Mouse (Mus musculus): ENCODE results near the gene B3gnt2. TPM values are rescaled to one million over a fixed set of nuclear protein-coding genes. Genes with fewer than 3 reads are reported as not detected.

Gene B3gnt2
- polyA plus RNA-seq, 1 experiment from 2014 or later, result 9.2 TPM

DNA sequence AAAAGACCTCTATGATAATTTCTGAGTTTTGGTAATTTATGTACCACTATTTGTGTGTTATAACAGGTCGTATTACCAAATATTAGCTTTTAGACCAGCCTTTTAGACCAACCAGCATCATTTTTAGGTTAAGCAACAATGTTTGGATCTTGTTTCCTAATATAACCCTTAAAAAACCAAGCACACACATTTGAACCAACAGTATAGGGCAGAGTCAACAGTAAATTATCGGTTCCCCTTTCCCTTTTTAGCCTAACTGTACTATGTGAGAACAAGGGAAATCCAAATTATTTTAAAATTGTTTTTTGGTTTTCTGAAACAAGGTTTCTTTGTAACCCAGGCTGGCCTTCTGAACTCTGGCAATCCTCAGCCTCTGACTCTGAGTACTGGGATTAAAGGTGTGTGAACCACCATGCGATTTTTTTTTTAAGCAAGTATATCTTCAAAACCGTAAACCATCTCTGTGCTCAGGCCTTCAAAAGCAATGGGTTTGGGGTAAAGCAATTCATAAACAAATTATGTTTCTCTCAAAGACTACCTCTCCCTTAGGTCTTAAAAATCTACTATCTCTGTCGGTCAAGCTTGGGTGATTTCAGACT, 3.6 kb downstream of the B3gnt2 start:
- ATAC-seq (ENCODE audit: low read depth), result no peak
- peak overlapping the region; percentile 87; the same call in 1 of the 2 replicates for H3K4me2 ChIP-seq (ENCODE audit: low read depth, low read length)
- no peak overlapping the region for H3K4me3 ChIP-seq (ENCODE audit: low read depth, low read length)

DNA sequence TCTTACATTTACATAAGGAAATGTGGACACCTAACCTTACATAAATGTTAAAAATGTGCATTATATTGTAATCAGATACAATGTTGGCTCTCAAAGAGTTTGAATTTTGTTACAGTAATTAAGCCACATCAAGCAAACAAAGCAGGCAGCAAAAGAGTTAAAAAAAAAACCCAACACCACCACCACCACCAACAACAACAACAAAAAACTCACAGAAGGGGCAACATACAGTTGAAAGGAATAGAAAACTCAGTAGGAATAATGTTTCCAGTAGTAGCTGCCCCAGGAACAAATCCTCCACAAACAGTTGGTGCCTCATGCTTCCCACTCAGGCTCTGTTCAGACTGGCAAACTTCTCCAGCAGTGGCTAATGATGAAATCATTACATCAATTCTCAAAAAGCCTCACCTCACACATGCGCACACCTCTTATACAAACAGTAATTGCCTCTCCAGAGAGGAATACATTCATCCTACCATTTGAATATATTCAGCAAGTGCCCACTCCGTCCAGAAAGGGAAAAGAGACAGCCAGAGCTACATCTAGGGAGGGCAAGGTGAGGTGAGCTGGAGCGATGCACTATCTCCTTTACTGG, 4.3 kb downstream of the B3gnt2 start:
- H3K9ac ChIP-seq (ENCODE audit: low read depth, low read length), result no peak overlapping the region
- no peak for DNase-seq (ENCODE audit: low spot score)
- no peak overlapping the region for H3K4me3 ChIP-seq (ENCODE audit: low read depth, low read length)
- H3K4me2 ChIP-seq (ENCODE audit: low read depth, low read length), result no peak overlapping the region
- no peaks in the 10 kb centered on the region for H3K36me3 ChIP-seq (ENCODE audit: control insufficient read depth, insufficient read depth, low read length)
- 77% methylated on average over 3 of the region's 3 CpGs for WGBS
- no peak for ATAC-seq (ENCODE audit: low read depth)
- no peak overlapping the region for H3K27ac ChIP-seq (replicated peaks; ENCODE audit: low read depth, low read length)
- H3K9me3 ChIP-seq (ENCODE audit: control insufficient read depth, low read length), result no peaks in the 10 kb centered on the region
- peaks cover 43% of the 10 kb centered on the region for H3K27me3 ChIP-seq (replicated peaks; ENCODE audit: control insufficient read depth, insufficient read depth, low read length)
- peaks cover 14% of the 10 kb centered on the region for H3K4me1 ChIP-seq (ENCODE audit: control insufficient read depth, insufficient read depth, low read length)

More for the DNA sequence above, 3.6 kb downstream of the B3gnt2 start:
- Histone ChIP-seq H3K27ac (replicated peaks; ENCODE audit: low read depth, low read length) (no peak overlapping the region), H3K4me1 (ENCODE audit: control insufficient read depth, insufficient read depth, low read length) (peaks cover 14% of the 10 kb centered on the region), H3K9me3 (ENCODE audit: control insufficient read depth, low read length) (no peaks in the 10 kb centered on the region), H3K9ac (ENCODE audit: low read depth, low read length) (no peak overlapping the region), H3K36me3 (ENCODE audit: control insufficient read depth, insufficient read depth, low read length) (no peaks in the 10 kb centered on the region), H3K27me3 (replicated peaks; ENCODE audit: control insufficient read depth, insufficient read depth, low read length) (peaks cover 50% of the 10 kb centered on the region)
- no peak for DNase-seq (ENCODE audit: low spot score)
- 75% methylated on average over 5 of the region's 5 CpGs for WGBS

DNA sequence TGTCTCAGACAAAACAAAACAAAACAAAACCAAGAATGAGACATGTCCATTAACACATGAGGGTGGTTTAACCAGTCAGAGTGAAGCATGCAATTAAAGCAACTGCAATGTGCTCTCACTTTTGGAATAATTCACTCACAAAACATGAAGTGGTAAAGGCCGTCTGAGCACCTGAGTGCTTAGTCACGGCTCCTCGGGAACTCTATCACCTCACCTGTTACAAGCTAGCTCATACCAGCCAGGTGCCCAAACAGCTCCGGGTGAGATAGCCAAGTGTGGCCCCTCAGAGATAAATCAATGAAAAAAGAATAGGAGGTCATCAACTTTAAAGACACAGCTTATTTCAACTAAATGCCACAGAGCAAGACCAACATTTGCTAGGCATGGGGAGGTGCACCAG, 6.2 kb downstream of the B3gnt2 start:
- H3K4me1 ChIP-seq (ENCODE audit: control insufficient read depth, insufficient read depth, low read length), result peaks cover 17% of the 10 kb centered on the region
- no peak overlapping the region for H3K9ac ChIP-seq (ENCODE audit: low read depth, low read length)
- H3K4me2 ChIP-seq (ENCODE audit: low read depth, low read length), result no peak overlapping the region
- no peak for ATAC-seq (ENCODE audit: low read depth)
- peaks cover 30% of the 10 kb centered on the region for H3K27me3 ChIP-seq (replicated peaks; ENCODE audit: control insufficient read depth, insufficient read depth, low read length)
- H3K9me3 ChIP-seq (ENCODE audit: control insufficient read depth, low read length), result no peaks in the 10 kb centered on the region
- no peak for DNase-seq (ENCODE audit: low spot score)
- no peak overlapping the region for H3K27ac ChIP-seq (replicated peaks; ENCODE audit: low read depth, low read length)
- WGBS, result 76% methylated on average over 4 of the region's 4 CpGs
- H3K36me3 ChIP-seq (ENCODE audit: control insufficient read depth, insufficient read depth, low read length), result no peaks in the 10 kb centered on the region
- no peak overlapping the region for H3K4me3 ChIP-seq (ENCODE audit: low read depth, low read length)

DNA sequence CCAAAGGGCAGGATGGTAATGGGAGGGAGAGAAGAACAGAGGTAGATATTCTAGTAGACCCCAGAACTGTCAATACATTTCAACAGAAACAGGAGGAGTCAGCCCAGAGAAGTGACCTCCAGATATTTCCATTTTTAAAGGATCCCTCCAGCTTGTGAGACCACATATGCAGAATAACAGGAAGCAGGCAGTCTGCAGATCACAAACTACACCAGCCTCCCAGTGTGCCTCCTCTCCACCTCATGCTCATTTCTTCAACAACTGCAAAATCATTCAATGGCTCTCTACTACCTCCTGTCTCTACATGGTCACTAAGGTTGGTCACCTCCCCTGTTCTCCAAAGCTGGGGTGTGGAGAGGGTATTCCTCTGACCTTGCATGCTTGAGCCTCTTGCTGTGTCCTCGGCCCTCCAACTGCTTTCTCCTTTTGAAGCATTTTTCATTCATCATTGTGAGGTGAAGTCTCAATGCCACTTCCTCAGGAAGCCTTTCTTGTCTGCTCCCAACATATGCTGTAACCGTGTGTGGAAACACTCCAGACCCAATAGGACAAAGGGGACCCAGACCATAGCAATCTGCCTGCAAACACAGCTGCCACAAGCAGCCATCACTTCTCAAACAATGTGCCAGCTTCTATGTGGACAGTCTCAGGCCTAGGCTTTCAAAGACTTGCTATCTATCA, 7.1 kb downstream of the B3gnt2 start:
- no peak overlapping the region for H3K27ac ChIP-seq (replicated peaks; ENCODE audit: low read depth, low read length)
- peaks cover 12% of the 10 kb centered on the region for H3K4me1 ChIP-seq (ENCODE audit: control insufficient read depth, insufficient read depth, low read length)
- H3K4me3 ChIP-seq (ENCODE audit: low read depth, low read length), result no peak overlapping the region
- H3K4me2 ChIP-seq (ENCODE audit: low read depth, low read length), result no peak overlapping the region
- no peaks in the 10 kb centered on the region for H3K36me3 ChIP-seq (ENCODE audit: control insufficient read depth, insufficient read depth, low read length)
- 62% methylated on average over 2 of the region's 2 CpGs for WGBS
- no peaks in the 10 kb centered on the region for H3K9me3 ChIP-seq (ENCODE audit: control insufficient read depth, low read length)
- H3K27me3 ChIP-seq (replicated peaks; ENCODE audit: control insufficient read depth, insufficient read depth, low read length), result peaks cover 24% of the 10 kb centered on the region
- ATAC-seq (ENCODE audit: low read depth) (no peak), DNase-seq (ENCODE audit: low spot score) (no peak)
- no peak overlapping the region for H3K9ac ChIP-seq (ENCODE audit: low read depth, low read length)

DNA sequence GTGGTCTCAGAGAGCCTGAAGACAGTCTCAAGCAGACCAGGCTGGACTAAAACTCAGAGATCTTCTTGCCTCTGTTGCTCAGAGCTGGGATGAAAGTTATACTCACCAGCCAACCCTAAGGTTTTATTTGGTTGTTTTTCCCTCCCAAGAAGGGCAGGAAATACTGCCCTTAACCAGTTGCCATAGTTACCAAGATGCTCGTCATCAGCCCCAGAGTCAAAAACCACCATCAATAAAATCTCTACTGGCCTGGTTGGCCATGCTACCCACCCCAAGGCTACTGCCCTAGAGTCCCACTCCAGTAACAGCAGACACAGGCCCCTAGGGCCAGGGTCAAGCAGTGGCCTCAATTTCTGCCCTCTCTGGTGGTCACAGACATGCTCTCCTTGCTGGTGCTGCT, 8.3 kb downstream of the B3gnt2 start:
- Histone ChIP-seq H3K4me1 (ENCODE audit: control insufficient read depth, insufficient read depth, low read length) (peaks cover 12% of the 10 kb centered on the region), H3K4me3 (ENCODE audit: low read depth, low read length) (no peak overlapping the region), H3K9ac (ENCODE audit: low read depth, low read length) (no peak overlapping the region), H3K36me3 (ENCODE audit: control insufficient read depth, insufficient read depth, low read length) (no peaks in the 10 kb centered on the region), H3K9me3 (ENCODE audit: control insufficient read depth, low read length) (no peaks in the 10 kb centered on the region), H3K4me2 (ENCODE audit: low read depth, low read length) (no peak overlapping the region), H3K27ac (replicated peaks; ENCODE audit: low read depth, low read length) (no peak overlapping the region), H3K27me3 (replicated peaks; ENCODE audit: control insufficient read depth, insufficient read depth, low read length) (peaks cover 13% of the 10 kb centered on the region)
- DNase-seq (ENCODE audit: low spot score) (no peak), ATAC-seq (ENCODE audit: low read depth) (no peak)
- 60% methylated on average over 1 of the region's 1 CpGs for WGBS

DNA sequence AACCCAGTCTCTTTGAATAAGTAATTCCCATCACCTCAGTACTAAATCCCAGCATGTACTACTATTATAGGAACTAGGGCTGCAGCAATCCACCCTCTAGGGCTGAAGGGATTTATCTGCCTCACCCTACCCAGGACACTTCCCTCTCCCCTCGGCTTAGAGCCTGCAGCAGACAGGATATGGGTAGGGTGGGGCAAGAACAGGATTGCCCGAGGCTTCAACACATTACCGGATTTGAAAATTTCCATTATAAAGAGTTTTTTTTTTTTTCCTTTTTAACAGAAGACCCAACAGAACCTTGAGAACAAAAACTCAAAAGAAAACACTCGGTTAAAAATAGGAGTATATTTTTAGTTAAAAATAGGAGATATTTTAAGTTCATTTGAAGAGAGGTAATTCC, 9.3 kb downstream of the B3gnt2 start:
- DNase-seq (ENCODE audit: low spot score), result no peak
- Histone ChIP-seq H3K27me3 (replicated peaks; ENCODE audit: control insufficient read depth, insufficient read depth, low read length) (peaks cover 6% of the 10 kb centered on the region), H3K36me3 (ENCODE audit: control insufficient read depth, insufficient read depth, low read length) (no peaks in the 10 kb centered on the region), H3K9me3 (ENCODE audit: control insufficient read depth, low read length) (no peaks in the 10 kb centered on the region), H3K4me2 (ENCODE audit: low read depth, low read length) (no peak overlapping the region), H3K4me3 (ENCODE audit: low read depth, low read length) (no peak overlapping the region), H3K27ac (replicated peaks; ENCODE audit: low read depth, low read length) (no peak overlapping the region), H3K4me1 (ENCODE audit: control insufficient read depth, insufficient read depth, low read length) (peaks cover 12% of the 10 kb centered on the region), H3K9ac (ENCODE audit: low read depth, low read length) (no peak overlapping the region)
- 39% methylated on average over 4 of the region's 4 CpGs for WGBS
- ATAC-seq (ENCODE audit: low read depth), result no peak

DNA sequence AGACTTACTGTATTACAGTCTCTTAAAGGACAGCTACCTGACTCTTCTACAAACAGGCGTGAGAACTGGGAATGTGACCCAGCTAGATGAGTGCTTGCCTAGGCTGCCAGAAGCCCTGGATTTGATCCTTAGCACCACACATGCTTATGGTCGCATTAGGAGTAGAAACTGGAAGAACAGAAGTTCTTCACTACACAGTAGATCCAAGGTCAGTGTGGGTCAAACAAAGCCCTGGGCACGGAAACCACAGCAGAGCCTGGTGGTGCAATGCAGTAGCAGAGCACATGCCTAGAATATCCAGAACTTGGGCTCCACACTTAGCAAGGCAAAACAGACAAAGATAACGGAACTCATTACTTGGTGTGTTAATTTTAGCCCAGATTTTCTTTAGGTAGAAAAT, 10.7 kb downstream of the B3gnt2 start:
- Histone ChIP-seq H3K4me1 (ENCODE audit: control insufficient read depth, insufficient read depth, low read length) (peaks cover 12% of the 10 kb centered on the region), H3K4me3 (ENCODE audit: low read depth, low read length) (no peak overlapping the region), H3K9ac (ENCODE audit: low read depth, low read length) (no peak overlapping the region), H3K9me3 (ENCODE audit: control insufficient read depth, low read length) (no peaks in the 10 kb centered on the region), H3K4me2 (ENCODE audit: low read depth, low read length) (no peak overlapping the region), H3K36me3 (ENCODE audit: control insufficient read depth, insufficient read depth, low read length) (no peaks in the 10 kb centered on the region), H3K27me3 (replicated peaks; ENCODE audit: control insufficient read depth, insufficient read depth, low read length) (no peaks in the 10 kb centered on the region), H3K27ac (replicated peaks; ENCODE audit: low read depth, low read length) (no peak overlapping the region)
- 76% methylated on average over 4 of the region's 4 CpGs for WGBS
- ATAC-seq (ENCODE audit: low read depth) (no peak), DNase-seq (ENCODE audit: low spot score) (no peak)

DNA sequence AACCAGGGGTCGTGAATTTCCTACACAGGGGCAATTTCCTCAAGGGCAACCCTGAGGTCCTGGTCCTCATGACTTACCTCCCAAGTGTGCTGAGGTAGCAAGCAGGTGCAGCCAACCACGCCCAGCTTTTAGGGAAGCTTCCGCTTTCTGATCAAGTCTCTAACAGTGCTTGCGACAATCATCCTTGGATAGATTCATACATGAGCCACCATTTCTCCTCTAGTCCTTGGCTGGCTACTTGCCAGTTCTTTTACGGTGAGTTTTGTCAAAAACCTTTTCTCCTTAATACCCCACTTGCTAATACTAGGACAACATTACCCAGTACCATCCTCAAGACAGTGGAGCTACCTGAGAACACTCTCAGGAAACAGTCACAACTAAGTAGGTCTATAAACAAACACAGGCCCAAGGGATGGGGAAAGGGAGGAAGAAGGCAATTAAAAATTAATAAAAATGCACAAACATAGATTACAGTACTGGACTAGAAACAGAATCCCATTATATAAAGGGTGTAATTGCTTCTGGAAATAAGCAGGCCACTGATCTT, 12.0 kb downstream of the B3gnt2 start:
- DNase-seq (ENCODE audit: low spot score) (no peak), ATAC-seq (ENCODE audit: low read depth) (no peak)
- no peaks in the 10 kb centered on the region for H3K36me3 ChIP-seq (ENCODE audit: control insufficient read depth, insufficient read depth, low read length)
- no peaks in the 10 kb centered on the region for H3K27me3 ChIP-seq (replicated peaks; ENCODE audit: control insufficient read depth, insufficient read depth, low read length)
- no peak overlapping the region for H3K4me3 ChIP-seq (ENCODE audit: low read depth, low read length)
- H3K27ac ChIP-seq (replicated peaks; ENCODE audit: low read depth, low read length), result no peak overlapping the region
- no peak overlapping the region for H3K4me2 ChIP-seq (ENCODE audit: low read depth, low read length)
- no peak overlapping the region for H3K9ac ChIP-seq (ENCODE audit: low read depth, low read length)
- peaks cover 12% of the 10 kb centered on the region for H3K4me1 ChIP-seq (ENCODE audit: control insufficient read depth, insufficient read depth, low read length)
- 81% methylated on average over 5 of the region's 5 CpGs for WGBS
- H3K9me3 ChIP-seq (ENCODE audit: control insufficient read depth, low read length), result no peaks in the 10 kb centered on the region
